ENCODE assay signal across 12 mouse cellular contexts in genomic region chr14:102161291-102162284, GRCm38 (mm10).
"Had no signal": no experiment of that assay in that cellular context is flagged by ENCODE, and none has a peak within 500 bp of the region (broad histone marks: within the 10 kb centered on the region; RNA-seq: fewer than 3 reads in every experiment).

No protein-coding gene starts in this region.

- H3K9me3 ChIP-seq: hindbrain, embryonic 15.5 days; limb, embryonic 13.5 days; neural tube, embryonic 13.5 days had no signal

- H3K36me3 ChIP-seq: hindbrain, embryonic 15.5 days; limb, embryonic 13.5 days; neural tube, embryonic 13.5 days had no signal

- H3K27ac ChIP-seq: hindbrain, embryonic 15.5 days; limb, embryonic 13.5 days; liver, embryonic 14.5 days; neural tube, embryonic 13.5 days had no signal

- DNase-seq: left cerebral cortex, postnatal 4 days; lung, adult 2 months; midbrain, embryonic 14.5 days; retina, postnatal 1 day; right cerebral cortex, postnatal 4 days; spleen, adult 18-20 months; thymus, postnatal 4 days had no signal

- H3K4me1 ChIP-seq: hindbrain, embryonic 15.5 days; limb, embryonic 13.5 days; neural tube, embryonic 13.5 days had no signal

- H3K4me2 ChIP-seq: hindbrain, embryonic 15.5 days; limb, embryonic 13.5 days; neural tube, embryonic 13.5 days had no signal

- H3K4me3 ChIP-seq: hindbrain, embryonic 15.5 days; limb, embryonic 13.5 days; myocyte; neural tube, embryonic 13.5 days had no signal

- H3K27me3 ChIP-seq: hindbrain, embryonic 15.5 days; limb, embryonic 13.5 days; neural tube, embryonic 13.5 days had no signal

- H3K9ac ChIP-seq: hindbrain, embryonic 15.5 days; limb, embryonic 13.5 days; liver, embryonic 14.5 days; neural tube, embryonic 13.5 days had no signal
